Mouse (Mus musculus): Measurements from ENCODE around the gene 1700001C19Rik.
A peak's percentile ranks its signal among the peaks of the same experiment; 100 is the strongest.

Gene 1700001C19Rik

GRCm38 (mm10) chr17:47376779-47377280 lies 60.3 kb downstream of the 1700001C19Rik start:
- DNase-seq (ENCODE audit: low spot score in 2 of 2) = no peak

GRCm38 (mm10) chr17:47373991-47374390 lies 63.2 kb downstream of the 1700001C19Rik start:
- no peak for DNase-seq (ENCODE audit: low spot score in 2 of 2)

DNA sequence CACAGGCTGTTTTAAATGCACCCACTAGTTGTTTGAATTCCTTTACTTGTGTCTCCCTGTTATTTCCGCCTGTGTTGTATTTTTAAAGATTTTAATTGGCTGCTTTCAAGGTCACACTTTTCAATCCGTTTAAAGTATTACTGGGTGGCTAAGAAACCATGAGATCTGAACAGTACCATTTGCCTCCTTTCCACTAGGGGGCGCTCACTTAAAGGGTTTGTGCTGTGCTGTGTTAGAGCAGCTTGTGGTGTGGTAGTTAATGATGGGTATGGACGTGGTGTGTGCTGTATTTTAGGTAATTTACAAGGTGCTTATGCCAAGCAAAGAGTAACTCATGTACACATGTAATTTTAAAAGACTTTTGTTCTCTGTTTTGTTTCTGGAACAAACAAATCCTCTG lies 65.7 kb downstream of the 1700001C19Rik start:
- DNase-seq (ENCODE audit: low spot score in 2 of 2) = peak; percentile 7 to 36

- DNase-seq (ENCODE audit: low spot score in 2 of 2) = no peak
Measured at GRCm38 (mm10) chr17:47369087-47369443, 68.1 kb downstream of the 1700001C19Rik start.

DNA sequence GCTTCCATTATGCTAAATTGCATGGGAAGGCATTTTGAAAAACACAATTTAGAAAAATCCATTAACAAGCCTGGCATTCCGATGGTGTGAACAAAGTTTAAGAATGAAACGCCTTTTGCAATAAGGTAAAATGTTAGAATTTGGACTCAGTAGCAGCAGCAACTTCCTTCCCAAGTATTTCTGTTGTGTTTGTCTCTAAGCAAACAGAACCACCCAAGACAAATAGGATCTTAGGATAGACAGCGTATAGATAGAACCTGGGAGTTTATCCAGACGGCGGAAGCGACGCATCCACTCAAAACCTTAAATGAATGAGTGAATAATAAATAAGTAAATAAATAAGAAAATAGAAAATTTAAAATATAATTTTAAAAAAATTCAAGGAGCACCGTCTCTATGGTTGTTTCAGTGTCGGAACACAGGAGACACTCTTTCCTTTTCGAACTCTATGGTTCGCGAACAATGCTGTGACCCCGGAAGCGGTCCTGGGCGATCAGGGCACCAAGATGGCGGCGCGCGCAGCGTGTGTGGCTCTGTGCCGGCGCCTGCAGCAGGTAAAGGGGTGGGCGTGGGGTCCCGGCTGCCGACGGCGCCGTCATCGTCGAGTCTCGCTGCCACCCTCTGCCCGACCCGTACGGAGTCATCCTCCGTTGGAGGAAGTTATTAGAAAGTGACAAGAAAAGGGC lies 68.6 kb downstream of the 1700001C19Rik start, which contains the start of gene Mrps10:
Mrps10 (plus strand) TSS at position 487 of the 686 bp plus-strand sequence.
- peak; percentile 75 to 85 for DNase-seq (ENCODE audit: low spot score in 2 of 2)

Data from heart, adult 9 months (tissue).